Mouse (Mus musculus) cerebellum, postnatal 14 days (tissue): ENCODE data around the gene Hprt.

Experiments
- DNase-seq, 2 experiments: peaks; one replicate each; pipeline ENCODE4 v3.0.0; 2021; ENCODE audit warnings: mixed read lengths in 2 of 2

Gene Hprt

DNA sequence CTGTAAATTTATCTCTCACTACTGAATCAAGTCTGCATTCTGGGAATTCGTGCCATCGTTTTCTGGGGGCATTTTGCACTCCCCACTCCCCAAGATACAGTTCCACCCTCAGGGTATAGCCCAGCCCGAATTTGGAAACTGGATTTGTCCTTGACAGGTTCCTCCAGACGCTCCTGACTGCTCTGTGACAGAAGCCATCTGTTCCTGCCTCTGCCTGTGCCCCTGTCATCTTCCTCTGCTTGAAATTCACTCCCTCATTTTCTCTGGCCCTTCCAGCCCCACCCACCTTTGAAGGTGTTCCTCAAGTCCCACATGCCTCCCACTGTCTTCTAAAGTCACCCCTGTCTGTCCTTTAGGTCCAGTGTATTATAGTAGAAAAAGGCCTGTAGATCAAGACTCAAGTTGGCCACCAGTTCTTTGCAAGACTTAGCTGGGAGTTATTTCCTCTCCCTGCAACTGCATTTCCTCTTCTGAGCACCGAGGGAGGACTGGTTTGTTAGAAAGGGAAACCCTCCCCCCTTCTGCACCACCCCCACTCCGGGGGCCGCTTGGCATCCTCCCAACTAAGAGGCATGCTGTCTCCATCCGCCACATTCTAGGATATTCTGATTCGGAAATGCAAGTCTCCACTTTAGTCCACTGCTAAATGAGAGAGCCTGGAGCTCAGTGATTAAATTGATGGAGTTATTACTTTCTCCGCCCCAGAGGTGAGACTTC, 57.4 kb downstream of the Hprt start:
- peak in 1 of 2 experiments; percentile 19 for DNase-seq

DNA sequence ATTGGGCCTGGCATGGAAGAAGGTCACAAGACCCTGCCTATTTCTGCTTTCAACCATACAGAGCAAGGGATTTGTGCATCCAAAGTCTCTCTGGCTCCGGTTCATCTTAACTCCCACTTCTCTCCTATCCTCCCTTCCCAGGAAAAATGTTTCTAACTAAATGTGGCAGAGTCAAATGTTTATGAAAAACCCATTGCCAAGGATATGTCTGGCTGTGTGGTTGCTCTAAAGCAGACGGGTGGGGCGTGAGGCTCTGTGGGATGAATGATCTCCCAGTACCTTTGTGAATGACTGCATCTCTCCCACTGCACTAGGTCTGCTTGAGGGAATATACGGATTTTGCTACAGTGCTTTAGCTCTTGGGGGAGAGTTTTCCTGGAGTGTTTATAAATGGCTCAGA, 58.1 kb downstream of the Hprt start:
- DNase-seq, result no peak

GRCm38 (mm10) chrX:53046911-53047310, 59.0 kb downstream of the Hprt start:
- DNase-seq, result no peak

DNA sequence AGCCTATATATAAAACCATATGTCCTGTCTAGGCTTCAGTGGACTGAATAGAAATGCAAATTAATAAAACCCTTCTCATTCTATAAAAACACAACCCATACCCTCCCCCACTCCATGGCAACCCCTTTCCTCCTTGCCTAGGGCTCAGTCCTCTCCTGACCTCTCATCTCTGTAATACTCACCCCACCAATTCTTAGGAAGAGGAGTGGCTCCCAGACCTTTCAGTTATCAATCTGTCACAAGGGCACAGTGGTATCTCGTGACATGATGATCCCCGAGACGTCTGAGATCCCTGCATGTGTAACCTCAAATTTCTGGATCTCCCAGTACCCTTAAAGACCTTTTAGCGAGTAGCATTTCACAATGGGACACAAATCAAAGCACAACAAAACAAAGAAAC, 61.3 kb downstream of the Hprt start:
- no peak for DNase-seq

DNA sequence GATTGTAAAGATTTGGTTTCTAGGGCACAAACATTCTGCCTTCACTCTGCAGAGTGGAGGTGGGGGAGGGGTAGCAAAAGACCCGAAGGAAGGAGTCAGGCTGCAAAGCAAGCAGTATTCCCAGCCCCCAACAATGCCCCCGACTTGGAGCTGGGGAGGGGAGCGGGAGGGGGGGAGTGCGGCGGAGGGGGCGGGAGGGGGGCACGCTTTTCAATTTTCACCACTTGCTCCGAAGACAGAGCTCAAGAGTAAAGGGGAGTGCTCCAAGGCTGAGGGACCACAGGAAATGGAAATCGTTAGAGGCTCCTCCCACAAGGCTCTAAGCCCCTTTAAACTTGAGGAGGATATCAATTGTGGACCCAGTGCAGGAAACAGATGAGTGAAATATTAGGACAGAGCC, 62.4 kb downstream of the Hprt start:
- peak in 1 of 2 experiments; percentile 4 for DNase-seq

DNA sequence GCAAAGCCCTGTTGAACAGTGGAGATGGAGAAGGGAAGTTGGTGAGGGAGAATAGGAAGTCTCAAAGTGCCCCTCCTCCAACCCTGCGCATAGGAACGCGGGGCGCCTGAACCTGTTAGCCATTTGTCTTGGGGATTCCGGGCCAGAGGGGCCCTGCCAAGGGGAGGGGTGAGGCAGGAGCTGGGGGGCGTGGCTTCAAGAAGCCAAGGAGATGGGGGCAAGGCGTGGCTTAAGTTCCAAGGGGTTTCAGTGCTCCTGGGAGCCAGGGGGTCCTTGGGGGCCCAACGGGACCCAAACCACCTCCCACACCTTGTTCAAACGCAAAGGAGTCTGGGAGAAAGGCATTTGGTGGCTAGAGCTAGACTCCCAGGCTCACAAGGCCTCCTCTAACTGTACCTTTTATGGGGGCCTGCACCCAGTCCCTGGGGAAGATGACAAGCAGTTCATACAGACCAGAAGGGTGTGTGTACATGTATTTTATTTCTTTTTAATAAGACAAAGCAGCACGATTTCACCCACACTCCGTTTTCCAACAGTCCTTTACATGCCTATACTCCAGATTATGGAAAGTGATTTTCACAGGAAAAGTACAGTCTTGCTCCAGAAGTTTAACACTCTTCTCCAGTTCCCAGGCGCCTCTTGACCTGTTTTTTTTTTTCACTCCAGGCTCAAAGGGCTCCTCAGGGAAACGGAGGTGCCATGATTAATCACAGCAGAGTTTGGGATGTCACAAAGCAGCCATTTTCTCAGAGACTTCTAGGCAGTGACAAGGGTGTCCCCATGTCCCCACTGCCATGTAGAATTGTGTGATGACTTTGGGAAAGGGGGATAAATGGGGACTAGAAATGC, 64.9 kb downstream of the Hprt start:
- DNase-seq, result peak in 1 of 2 experiments; percentile 7

DNA sequence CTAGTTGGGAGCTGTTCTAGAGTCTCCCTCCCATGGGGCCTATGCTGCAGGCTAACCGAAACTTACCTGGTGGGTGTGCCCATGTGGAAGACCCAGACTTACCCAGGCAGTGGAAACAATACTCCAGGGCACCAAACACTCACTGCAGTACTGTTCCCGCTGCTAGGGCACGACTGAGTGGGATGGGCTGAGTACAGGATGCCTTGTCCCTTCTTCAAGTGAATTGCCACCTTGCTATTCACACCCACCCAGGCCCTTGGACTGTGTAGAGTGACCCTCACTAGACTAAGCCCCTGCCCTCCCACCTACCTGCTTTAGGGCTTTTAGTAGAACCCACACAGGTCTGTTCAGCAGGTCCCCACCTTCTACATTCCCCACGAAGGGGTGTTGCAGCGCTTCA, 65.9 kb downstream of the Hprt start:
- DNase-seq, result no peak

GRCm38 (mm10) chrX:53055771-53056170, 67.8 kb downstream of the Hprt start:
- peak in 1 of 2 experiments; percentile 14 for DNase-seq

DNA sequence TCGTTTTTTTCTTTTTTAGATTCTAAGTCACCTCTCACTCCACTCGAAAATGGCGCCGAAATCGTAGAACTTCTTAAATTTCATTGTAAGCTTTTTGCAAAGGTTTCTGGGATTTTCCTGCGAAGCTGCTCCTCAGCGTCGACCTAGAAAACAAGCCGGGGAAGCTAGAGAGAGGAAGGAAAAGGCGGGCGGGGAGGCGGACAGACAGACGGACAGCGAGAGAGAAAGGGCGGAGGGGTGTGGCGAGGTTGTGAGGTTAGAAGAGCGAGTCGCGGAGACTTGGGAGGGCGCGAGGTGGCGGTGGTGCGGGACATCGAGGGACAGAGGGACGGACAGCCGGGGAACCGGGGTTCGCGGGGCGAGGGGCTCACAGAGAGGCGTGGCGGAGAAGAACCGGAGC, 68.7 kb downstream of the Hprt start:
- peak; percentile 16 to 35 for DNase-seq

- peak; percentile 61 to 71 for DNase-seq
Measured at GRCm38 (mm10) chrX:53057054-53057759, 69.3 kb downstream of the Hprt start.

DNA sequence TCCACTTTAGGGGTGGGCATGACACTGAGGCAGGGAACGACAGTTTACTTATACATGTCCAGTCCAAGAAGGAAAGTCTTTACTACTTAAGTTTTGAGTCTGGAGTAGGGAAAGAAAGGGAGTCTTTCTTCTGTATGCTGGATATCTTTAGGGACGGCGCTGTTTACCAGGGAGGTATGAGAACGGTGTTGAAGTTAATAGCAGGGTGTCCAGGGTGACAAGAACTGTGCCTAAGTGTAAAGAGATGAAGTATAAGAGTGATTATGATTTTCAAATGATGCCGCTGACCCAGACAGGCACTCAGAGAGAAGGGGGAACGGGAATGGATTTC, 69.8 kb downstream of the Hprt start:
- DNase-seq, result no peak

- peak in 1 of 2 experiments; percentile 15 for DNase-seq
Measured at GRCm38 (mm10) chrX:53058459-53059280, 70.7 kb downstream of the Hprt start.

GRCm38 (mm10) chrX:53059426-53060007, 71.6 kb downstream of the Hprt start:
- no peak for DNase-seq

DNA sequence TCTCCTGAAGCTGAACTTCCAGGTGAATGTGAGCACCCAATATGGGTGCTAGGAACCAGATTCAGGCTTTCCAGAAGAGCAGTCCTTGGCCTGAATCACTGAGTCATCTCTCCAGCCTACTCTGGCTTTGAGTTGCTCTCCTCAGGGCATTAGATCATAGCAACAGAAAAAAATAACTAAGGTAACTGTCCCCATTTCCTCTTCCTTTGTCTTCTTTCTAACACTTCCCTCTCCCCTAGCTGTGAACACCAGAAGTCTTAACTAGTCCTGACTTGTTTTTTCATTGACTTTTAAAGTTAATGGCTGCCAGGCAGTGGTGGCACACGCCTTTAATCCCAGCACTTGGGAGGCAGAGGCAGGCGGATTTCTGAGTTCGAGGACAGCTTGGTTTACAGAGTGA, 76.5 kb downstream of the Hprt start:
- no peak for DNase-seq
